Mouse (Mus musculus) cerebellum, adult 2 months (tissue): ENCODE results near the gene Hspa1a. TPM values are rescaled to one million over a fixed set of nuclear protein-coding genes. Genes with fewer than 3 reads are reported as not detected.
"Not testable (repeated sequence)": the region's sequence is repeated elsewhere in the genome, so short reads cannot be mapped to it uniquely, and the experiment has no call there.

Source experiments
- DNase-seq, 2 experiments: peaks; one replicate each; pipeline ENCODE4 v3.0.0; 2021
- H3K27ac ChIP-seq: fragments of 200-500 bp; 2 replicates; pipeline ENCODE4 v1.5.1; 2012; ENCODE audit warnings: low read length, control low read depth, inconsistent platforms; ENCODE audit not compliant: insufficient read depth
- H3K27me3 ChIP-seq: fragments of 200-500 bp; 2 replicates; pipeline ENCODE4 v1.6.1; 2012; ENCODE audit warnings: inconsistent platforms, mild to moderate bottlenecking, low read length, moderate library complexity; ENCODE audit not compliant: control insufficient read depth, insufficient read depth
- H3K4me1 ChIP-seq: fragments of 200-500 bp; 2 replicates; pipeline ENCODE4 v1.6.1; 2011; ENCODE audit warnings: low read length; ENCODE audit not compliant: control insufficient read depth, insufficient read depth
- H3K4me3 ChIP-seq: fragments of 200-500 bp; replicated peaks from 2 replicates; pipeline ENCODE3; 2011; ENCODE audit warnings: mild to moderate bottlenecking, low read depth, low read length, control low read depth; ENCODE audit not compliant: insufficient read depth
- CTCF ChIP-seq: fragments of 200-500 bp; IDR thresholded peaks from 2 replicates; pipeline ENCODE4 v1.5.1; 2011; ENCODE audit warnings: low read depth, mild to moderate bottlenecking, control low read depth, low read length, moderate library complexity, borderline replicate concordance; ENCODE audit not compliant: insufficient read depth
- POLR2A ChIP-seq: fragments of 200-500 bp; IDR thresholded peaks from 2 replicates; pipeline ENCODE4 v1.6.1; 2011; ENCODE audit warnings: low read length, control low read depth, borderline replicate concordance; ENCODE audit not compliant: insufficient read depth
- WGBS: fragments of 180-500 bp; shearing (Covaris S2); methylation state at CpG from one replicate; pipeline ENCODE4 v1.1.7; 2018; 5-methylcytosine and 5-hydroxymethylcytosine counted together
- polyA plus RNA-seq: library from polyadenylated mRNA; depleted of rRNA; stranded (reverse); fragments of >200 nt; gene quantifications from 2 replicates; pipeline ENCODE4 v1.2.3, GENCODE M21; 2012

Hspa1a gene
- polyA plus RNA-seq, 1 experiment: 10.5 TPM

GRCm38 (mm10) chr17:34965627-34966026, 6.3 kb downstream of the Hspa1a start:
- no peak for DNase-seq
- H3K4me1 ChIP-seq: no peaks in the 10 kb centered on the region
- H3K27ac ChIP-seq: no peak overlapping the region
- no peaks in the 10 kb centered on the region; the same call in 1 of the 2 replicates for H3K27me3 ChIP-seq
- no peak overlapping the region for H3K4me3 ChIP-seq
- WGBS: 70% methylated on average over 5 of the region's 5 CpGs
- TF ChIP-seq CTCF (no peak), POLR2A (no peak)

DNA sequence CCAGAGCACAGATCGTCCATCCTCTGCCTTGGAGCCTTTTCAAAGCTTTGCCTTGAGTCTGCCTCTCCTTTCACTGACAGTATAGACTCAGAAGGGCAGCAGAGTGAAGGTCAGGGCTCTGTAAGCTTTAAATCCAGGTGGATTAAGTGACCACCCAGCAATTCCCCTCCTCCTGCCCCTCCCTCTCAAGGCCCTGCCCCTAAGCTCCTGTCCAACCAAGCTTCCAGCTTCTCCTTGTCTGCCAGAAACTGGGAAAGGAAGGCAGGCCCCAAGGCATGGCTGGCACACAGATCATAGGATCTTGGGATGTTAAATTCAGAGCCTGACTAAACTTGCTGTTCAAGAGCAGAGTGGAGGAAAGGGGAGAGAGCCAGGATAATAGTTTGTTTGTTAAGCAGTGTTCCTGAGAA, 7.3 kb downstream of the Hspa1a start:
- Histone ChIP-seq H3K4me1 (no peaks in the 10 kb centered on the region), H3K27me3 (no peaks in the 10 kb centered on the region; the same call in 1 of the 2 replicates), H3K4me3 (no peak overlapping the region), H3K27ac (no peak overlapping the region)
- no peak for DNase-seq
- TF ChIP-seq CTCF (no peak), POLR2A (no peak)
- WGBS: 21% methylated on average over 1 of the region's 1 CpGs

- DNase-seq: no peak
- Histone ChIP-seq H3K27me3 (no peaks in the 10 kb centered on the region; the same call in 1 of the 2 replicates), H3K4me1 (peaks cover 3% of the 10 kb centered on the region; the same call in 1 of the 2 replicates), H3K27ac (no peak overlapping the region), H3K4me3 (no peak overlapping the region)
- 53% methylated on average over 1 of the region's 1 CpGs for WGBS
- TF ChIP-seq CTCF (no peak), POLR2A (no peak)
Measured at GRCm38 (mm10) chr17:34962841-34963240, 9.1 kb downstream of the Hspa1a start.

GRCm38 (mm10) chr17:34962125-34962524, 9.8 kb downstream of the Hspa1a start:
- peaks cover 3% of the 10 kb centered on the region; the same call in 1 of the 2 replicates for H3K4me1 ChIP-seq
- H3K4me3 ChIP-seq: no peak overlapping the region
- 34% methylated on average over 3 of the region's 3 CpGs for WGBS
- no peak overlapping the region for H3K27ac ChIP-seq
- H3K27me3 ChIP-seq: no peaks in the 10 kb centered on the region
- TF ChIP-seq CTCF (no peak), POLR2A (no peak)
- no peak for DNase-seq

GRCm38 (mm10) chr17:34960702-34961493, 11.1 kb downstream of the Hspa1a start:
- DNase-seq: no peak
- Histone ChIP-seq H3K27me3 (no peaks in the 10 kb centered on the region), H3K4me3 (no peak overlapping the region), H3K27ac (no peak overlapping the region), H3K4me1 (peaks cover 3% of the 10 kb centered on the region; the same call in 1 of the 2 replicates)
- no peak for TF ChIP-seq CTCF
- TF ChIP-seq POLR2A: no peak

DNA sequence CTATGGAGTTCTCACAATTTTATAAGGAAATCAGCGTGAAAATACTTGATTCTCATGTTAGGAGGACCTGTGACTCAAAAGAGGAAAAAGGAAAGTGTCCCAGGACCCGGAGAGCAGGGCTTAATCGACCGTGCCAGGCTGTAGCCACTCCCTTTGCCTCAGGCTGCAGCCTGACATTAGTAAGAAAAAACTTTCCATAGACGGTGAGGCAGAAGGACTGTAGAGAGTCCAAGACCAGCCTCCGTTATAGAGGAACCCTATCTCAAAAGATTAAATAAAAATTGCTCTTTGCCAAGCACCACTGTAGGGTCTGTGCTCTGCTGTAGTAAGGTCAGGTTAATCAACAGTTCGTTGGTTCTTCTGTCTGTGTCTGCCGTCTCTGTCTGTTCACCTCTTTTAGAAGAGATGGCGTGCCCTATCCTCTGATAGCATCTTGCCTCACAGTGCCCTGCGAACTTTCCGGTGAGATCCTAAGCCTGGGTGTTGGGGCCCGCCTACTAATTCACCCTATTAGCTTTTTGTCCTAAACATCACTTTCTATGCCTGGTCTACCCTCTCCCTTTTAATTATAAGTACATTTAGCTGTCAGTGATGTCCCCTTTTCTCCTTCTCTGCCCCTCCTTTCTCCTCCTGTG, 12.0 kb downstream of the Hspa1a start:
- H3K4me3 ChIP-seq: no peak overlapping the region
- H3K27me3 ChIP-seq: no peaks in the 10 kb centered on the region
- 14% methylated on average over 12 of the region's 12 CpGs for WGBS
- DNase-seq: no peak
- no peak overlapping the region; the same call in 1 of the 2 replicates for H3K27ac ChIP-seq
- H3K4me1 ChIP-seq: peaks cover 3% of the 10 kb centered on the region; the same call in 1 of the 2 replicates
- no peak for TF ChIP-seq CTCF
- no peak for TF ChIP-seq POLR2A

DNA sequence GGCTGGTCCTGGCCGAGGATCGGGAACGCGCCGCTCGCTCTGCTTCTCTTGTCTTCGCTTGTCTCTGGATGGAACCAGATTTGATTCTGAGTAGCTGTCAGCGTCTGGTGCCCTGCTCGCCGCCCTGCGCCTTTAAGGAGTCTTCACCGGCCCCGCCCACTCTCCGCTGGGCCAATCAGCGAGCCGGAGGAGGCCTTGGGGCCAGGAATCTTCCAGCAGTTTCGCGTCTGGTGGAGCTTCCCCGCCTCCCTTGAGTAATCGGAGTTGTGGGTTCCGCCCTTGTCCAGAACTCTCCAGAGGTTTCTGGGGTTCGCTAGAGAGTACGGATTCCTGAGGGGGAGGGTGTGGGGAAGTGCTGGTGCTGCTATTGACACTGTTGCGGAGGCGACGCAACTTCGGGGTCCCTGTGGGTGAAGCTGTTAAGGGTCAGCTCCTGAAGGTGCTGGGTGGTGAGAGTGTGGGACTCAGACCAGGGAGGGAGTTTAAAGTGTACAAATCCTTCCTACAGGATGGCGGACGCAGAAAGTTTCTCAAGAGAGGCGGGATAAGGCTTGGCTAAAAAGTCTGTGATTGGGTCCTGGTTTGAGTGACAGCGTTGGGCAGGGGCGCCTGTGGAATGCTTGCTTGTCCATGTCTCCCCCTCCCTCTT, 12.7 kb downstream of the Hspa1a start, which contains the start of gene Hspa1b:
Gene Hspa1b, minus strand, starts transcription at position 109 of the 649 bp plus-strand sequence.
- WGBS: under 1% methylated on average over 30 of the region's 32 CpGs
- H3K4me1 ChIP-seq, H3K27me3 ChIP-seq: not testable (repeated sequence)
- H3K27ac ChIP-seq: peak within 1 kb of the TSS; percentile 81; the same call in 1 of the 2 replicates
- H3K4me3 ChIP-seq: peak within 1 kb of the TSS; percentile 99
- peak; percentile 84 to 90 for DNase-seq
- TF ChIP-seq POLR2A: peak; percentile 60; the same call in 1 of the 2 replicates

DNA sequence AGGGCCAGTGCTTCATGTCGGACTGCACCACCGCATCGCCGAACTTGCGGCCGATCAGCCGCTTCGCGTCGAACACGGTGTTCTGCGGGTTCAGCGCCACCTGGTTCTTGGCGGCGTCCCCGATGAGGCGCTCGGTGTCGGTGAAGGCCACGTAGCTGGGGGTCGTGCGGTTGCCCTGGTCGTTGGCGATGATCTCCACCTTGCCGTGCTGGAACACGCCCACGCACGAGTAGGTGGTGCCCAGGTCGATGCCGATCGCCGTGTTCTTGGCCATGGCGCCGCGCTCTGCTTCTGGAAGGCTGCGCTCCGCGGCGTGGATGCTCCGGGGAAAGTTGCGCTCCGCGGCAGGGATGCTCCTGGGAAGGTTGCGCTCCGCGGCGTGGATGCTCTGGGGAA, 13.2 kb downstream of the Hspa1a start:
- peak overlapping the region; percentile 61 for H3K4me3 ChIP-seq
- not testable (repeated sequence) for H3K27ac ChIP-seq, H3K27me3 ChIP-seq, H3K4me1 ChIP-seq, DNase-seq
- WGBS: 4% methylated on average over 30 of the region's 47 CpGs

GRCm38 (mm10) chr17:34957966-34958365, 14.0 kb downstream of the Hspa1a start:
- WGBS: 12% methylated on average over 27 of the region's 40 CpGs
- DNase-seq, H3K27ac ChIP-seq, H3K27me3 ChIP-seq, H3K4me1 ChIP-seq, H3K4me3 ChIP-seq: not testable (repeated sequence)

DNA sequence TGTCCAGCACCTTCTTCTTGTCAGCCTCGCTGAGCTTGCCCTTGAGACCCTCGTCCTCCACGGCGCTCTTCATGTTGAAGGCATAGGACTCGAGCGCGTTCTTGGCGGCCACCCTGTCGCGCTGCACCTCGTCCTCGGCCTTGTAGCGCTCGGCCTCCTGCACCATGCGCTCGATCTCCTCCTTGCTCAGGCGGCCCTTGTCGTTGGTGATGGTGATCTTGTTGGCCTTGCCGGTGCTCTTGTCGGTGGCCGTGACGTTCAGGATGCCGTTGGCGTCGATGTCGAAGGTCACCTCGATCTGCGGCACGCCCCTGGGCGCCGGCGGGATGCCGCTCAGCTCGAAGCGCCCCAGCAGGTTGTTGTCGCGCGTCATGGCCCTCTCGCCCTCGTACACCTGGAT, 14.7 kb downstream of the Hspa1a start:
- not testable (repeated sequence) for DNase-seq, H3K4me1 ChIP-seq, H3K27me3 ChIP-seq, H3K4me3 ChIP-seq, H3K27ac ChIP-seq
- WGBS: 8% methylated on average over 40 of the region's 40 CpGs
